Mouse (Mus musculus) limb, embryonic 12.5 days (tissue): ENCODE results near the gene Prm1. TPM values are rescaled to one million over a fixed set of nuclear protein-coding genes. Genes with fewer than 3 reads are reported as not detected.

Source experiments
- ATAC-seq: fragments of 200-750 bp; cut with Nextera tagmentation; 2 replicates; pipeline ENCODE4 v1.8.0; 2017; ENCODE audit warnings: low read depth, moderate TSS enrichment; ENCODE audit not compliant: insufficient number of reproducible peaks, insufficient read depth, low FRiP score, low TSS enrichment
- H3K27ac ChIP-seq: fragments of 300-500 bp; sonication (generic); 2 replicates; pipeline ENCODE4 v1.5.1; 2016; ENCODE audit warnings: mild to moderate bottlenecking, moderate library complexity
- H3K27me3 ChIP-seq: fragments of 300-500 bp; sonication (generic); 2 replicates; pipeline ENCODE4 v1.6.1; 2016; ENCODE audit warnings: mild to moderate bottlenecking, moderate library complexity
- H3K36me3 ChIP-seq: fragments of 300-500 bp; sonication (generic); 2 replicates; pipeline ENCODE4 v1.6.1; 2016; ENCODE audit warnings: mild to moderate bottlenecking, moderate library complexity
- H3K4me1 ChIP-seq: fragments of 300-500 bp; sonication (generic); replicated peaks from 2 replicates; pipeline ENCODE4 v1.6.1; 2016
- H3K4me2 ChIP-seq: fragments of 300-500 bp; sonication (generic); 2 replicates; pipeline ENCODE4 v1.6.1; 2016; ENCODE audit warnings: mild to moderate bottlenecking, moderate library complexity
- H3K4me3 ChIP-seq: fragments of 300-500 bp; sonication (generic); replicated peaks from 2 replicates; pipeline ENCODE4 v1.5.1; 2016; ENCODE audit warnings: mild to moderate bottlenecking
- H3K9ac ChIP-seq: fragments of 300-500 bp; sonication (generic); replicated peaks from 2 replicates; pipeline ENCODE4 v1.6.1; 2016; ENCODE audit warnings: mild to moderate bottlenecking, moderate library complexity
- H3K9me3 ChIP-seq: fragments of 300-500 bp; sonication (generic); 2 replicates; pipeline ENCODE4 v1.6.1; 2016; ENCODE audit warnings: mild to moderate bottlenecking, moderate library complexity
- WGBS: fragments of 180-500 bp; shearing (Covaris S2); methylation state at CpG from one replicate; pipeline ENCODE4 v1.1.7; 2016; 5-methylcytosine and 5-hydroxymethylcytosine counted together
- polyA plus RNA-seq: library from polyadenylated mRNA; unstranded; fragments of >200 nt; fragmentation: Nextera tagmentation; extraction: Ambion mirVana; gene quantifications from 2 replicates; pipeline ENCODE4 v1.2.1, GENCODE M21; 2016

Gene Prm1
- polyA plus RNA-seq, 1 experiment from 2014 or later = 0.51 TPM

- no peaks in the 10 kb centered on the region for H3K9me3 ChIP-seq
- no peak overlapping the region for H3K9ac ChIP-seq
- no peak for ATAC-seq
- H3K27ac ChIP-seq = peak overlapping the region; percentile 35; the same call in 1 of the 2 replicates
- no peak overlapping the region for H3K4me2 ChIP-seq
- WGBS = 42% methylated on average over 9 of the region's 9 CpGs
- peaks cover 2% of the 10 kb centered on the region; the same call in 1 of the 2 replicates for H3K27me3 ChIP-seq
- no peak overlapping the region for H3K4me3 ChIP-seq
- H3K36me3 ChIP-seq = no peaks in the 10 kb centered on the region
- H3K4me1 ChIP-seq = peaks cover 11% of the 10 kb centered on the region
These were observed 36.8 kb downstream of the Prm1 start for GRCm38 (mm10) chr16:10768821-10769220.

DNA sequence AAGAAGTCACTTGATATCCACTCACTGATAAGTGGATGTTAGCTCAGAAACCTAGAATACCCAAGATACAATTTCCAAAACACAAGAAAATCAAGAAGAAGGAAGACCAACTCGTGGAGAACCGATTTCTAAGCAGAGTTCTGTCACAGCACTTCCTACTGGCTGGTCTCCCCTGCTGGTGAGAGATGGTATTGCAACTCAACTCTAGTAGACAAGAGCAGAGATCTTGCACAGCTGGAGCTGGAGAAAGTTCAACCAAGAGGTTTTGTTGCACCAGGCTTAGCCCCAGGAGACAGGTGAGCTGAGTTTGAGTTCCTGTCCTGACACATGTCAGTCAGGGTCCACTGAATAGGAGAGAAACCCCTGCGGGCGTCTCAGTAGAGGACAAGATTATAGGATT is 38.5 kb downstream of the Prm1 start:
- Histone ChIP-seq H3K27ac (no peak overlapping the region), H3K4me3 (no peak overlapping the region), H3K4me2 (no peak overlapping the region), H3K9ac (no peak overlapping the region), H3K27me3 (peaks cover 2% of the 10 kb centered on the region; the same call in 1 of the 2 replicates), H3K4me1 (peaks cover 11% of the 10 kb centered on the region), H3K36me3 (no peaks in the 10 kb centered on the region), H3K9me3 (no peaks in the 10 kb centered on the region)
- no peak for ATAC-seq
- 46% methylated on average over 4 of the region's 4 CpGs for WGBS

- Histone ChIP-seq H3K4me1 (0 out of 2 replicates have a peak, but pooled peaks cover 5% of the 10 kb centered on the region), H3K9me3 (no peaks in the 10 kb centered on the region), H3K9ac (no peak overlapping the region), H3K4me2 (no peak overlapping the region), H3K27ac (no peak overlapping the region), H3K36me3 (no peaks in the 10 kb centered on the region), H3K27me3 (peaks cover under 1% of the 10 kb centered on the region; the same call in 1 of the 2 replicates), H3K4me3 (no peak overlapping the region)
- ATAC-seq = no peak
- WGBS = 77% methylated on average over 2 of the region's 2 CpGs
These were observed 41.3 kb downstream of the Prm1 start for GRCm38 (mm10) chr16:10764323-10764722.

DNA sequence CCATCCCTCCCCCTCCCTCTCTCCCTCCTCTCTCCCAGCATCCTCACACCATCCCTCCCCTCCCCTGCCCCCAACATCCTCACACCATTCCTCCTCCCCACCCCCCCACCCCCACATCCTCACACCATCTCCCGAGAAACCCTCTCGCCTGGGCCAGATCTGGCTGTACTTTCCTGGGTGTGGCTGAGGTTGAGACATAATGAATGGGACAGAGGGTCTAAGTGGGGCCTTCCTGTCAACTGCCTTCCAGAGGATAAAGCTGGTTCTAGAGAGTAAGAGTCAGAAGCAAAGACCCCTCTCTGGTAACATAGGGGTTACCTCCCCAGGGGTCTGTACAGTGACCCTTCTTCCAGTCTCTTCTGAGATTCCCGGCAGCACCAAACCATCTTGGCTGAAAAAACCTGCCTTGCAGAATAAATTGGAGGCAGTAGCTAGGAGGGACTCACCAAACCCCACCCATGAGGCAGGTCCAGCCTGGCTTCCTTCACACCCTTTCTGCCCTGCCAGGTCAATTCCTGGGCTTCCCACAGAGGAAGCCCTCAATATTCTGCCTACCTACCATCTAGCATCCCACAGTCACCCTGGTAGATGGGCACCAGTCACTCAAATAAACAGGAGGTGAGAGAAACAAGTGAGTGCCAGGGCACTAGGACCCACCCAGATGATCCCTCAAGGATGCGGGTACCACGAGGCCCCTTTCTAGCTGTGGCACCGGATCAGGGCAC is 41.9 kb downstream of the Prm1 start:
- 43% methylated on average over 6 of the region's 6 CpGs for WGBS
- Histone ChIP-seq H3K36me3 (no peaks in the 10 kb centered on the region), H3K4me2 (no peak overlapping the region), H3K9me3 (no peaks in the 10 kb centered on the region), H3K27ac (no peak overlapping the region), H3K4me3 (no peak overlapping the region), H3K9ac (no peak overlapping the region), H3K27me3 (no peaks in the 10 kb centered on the region; the same call in 1 of the 2 replicates), H3K4me1 (0 out of 2 replicates have a peak, but pooled peaks cover 5% of the 10 kb centered on the region)
- ATAC-seq = no peak

- Histone ChIP-seq H3K9me3 (no peaks in the 10 kb centered on the region), H3K4me2 (no peak overlapping the region), H3K27ac (no peak overlapping the region), H3K4me1 (0 out of 2 replicates have a peak, but pooled peaks cover 5% of the 10 kb centered on the region), H3K27me3 (no peaks in the 10 kb centered on the region; the same call in 1 of the 2 replicates), H3K4me3 (no peak overlapping the region), H3K9ac (no peak overlapping the region), H3K36me3 (no peaks in the 10 kb centered on the region)
- no peak for ATAC-seq
- 64% methylated on average over 5 of the region's 5 CpGs for WGBS
These were observed 43.0 kb downstream of the Prm1 start for GRCm38 (mm10) chr16:10762569-10763180.

- Histone ChIP-seq H3K9ac (no peak overlapping the region), H3K4me2 (no peak overlapping the region), H3K36me3 (no peaks in the 10 kb centered on the region), H3K27me3 (no peaks in the 10 kb centered on the region; the same call in 1 of the 2 replicates), H3K4me1 (0 out of 2 replicates have a peak, but pooled peaks cover 5% of the 10 kb centered on the region), H3K4me3 (no peak overlapping the region), H3K9me3 (no peaks in the 10 kb centered on the region), H3K27ac (no peak overlapping the region)
- 50% methylated on average over 8 of the region's 8 CpGs for WGBS
- no peak for ATAC-seq
These were observed 44.5 kb downstream of the Prm1 start for GRCm38 (mm10) chr16:10761182-10761581.

DNA sequence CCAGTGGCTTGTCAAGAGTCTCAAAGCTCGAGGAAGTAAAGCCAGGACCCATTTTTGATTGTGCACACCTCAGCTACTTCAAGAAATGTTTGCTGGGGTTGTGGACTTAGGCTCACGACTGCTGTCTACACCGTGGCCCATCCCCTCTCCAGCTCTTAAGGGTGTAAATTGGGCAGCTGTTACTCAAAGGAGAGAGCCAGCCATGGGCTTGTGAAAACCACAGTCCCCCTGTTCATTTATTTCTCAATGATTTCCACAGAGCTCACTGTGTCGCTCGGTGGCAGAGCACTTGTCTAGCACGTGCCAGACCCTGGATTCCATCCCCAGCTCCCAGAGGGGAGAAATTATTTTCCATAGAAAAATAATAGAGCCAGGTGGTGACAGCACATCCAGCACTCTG is 49.5 kb downstream of the Prm1 start:
- ATAC-seq = no peak
- Histone ChIP-seq H3K9me3 (no peaks in the 10 kb centered on the region), H3K4me3 (no peak overlapping the region), H3K4me2 (no peak overlapping the region), H3K36me3 (no peaks in the 10 kb centered on the region), H3K9ac (no peak overlapping the region), H3K4me1 (0 out of 2 replicates have a peak, but pooled peaks cover 2% of the 10 kb centered on the region), H3K27me3 (no peaks in the 10 kb centered on the region), H3K27ac (no peak overlapping the region)
- 72% methylated on average over 5 of the region's 6 CpGs for WGBS

GRCm38 (mm10) chr16:10754521-10755296 is 50.9 kb downstream of the Prm1 start:
- no peaks in the 10 kb centered on the region for H3K9me3 ChIP-seq
- no peaks in the 10 kb centered on the region for H3K36me3 ChIP-seq
- no peak for ATAC-seq
- peaks cover 6% of the 10 kb centered on the region for H3K4me1 ChIP-seq
- WGBS = 90% methylated on average over 3 of the region's 3 CpGs
- no peak overlapping the region for H3K4me2 ChIP-seq
- H3K4me3 ChIP-seq = no peak overlapping the region
- no peak overlapping the region for H3K27ac ChIP-seq
- no peak overlapping the region for H3K9ac ChIP-seq
- H3K27me3 ChIP-seq = no peaks in the 10 kb centered on the region

- WGBS = 53% methylated on average over 7 of the region's 7 CpGs
- no peaks in the 10 kb centered on the region for H3K36me3 ChIP-seq
- ATAC-seq = peak; percentile 43; the same call in 1 of the 2 replicates
- H3K27me3 ChIP-seq = no peaks in the 10 kb centered on the region
- peaks cover 18% of the 10 kb centered on the region for H3K4me1 ChIP-seq
- H3K9ac ChIP-seq = no peak overlapping the region
- H3K4me2 ChIP-seq = no peak overlapping the region
- no peak overlapping the region for H3K27ac ChIP-seq
- H3K4me3 ChIP-seq = no peak overlapping the region
- H3K9me3 ChIP-seq = no peaks in the 10 kb centered on the region
These were observed 55.8 kb downstream of the Prm1 start for GRCm38 (mm10) chr16:10749824-10750223.

DNA sequence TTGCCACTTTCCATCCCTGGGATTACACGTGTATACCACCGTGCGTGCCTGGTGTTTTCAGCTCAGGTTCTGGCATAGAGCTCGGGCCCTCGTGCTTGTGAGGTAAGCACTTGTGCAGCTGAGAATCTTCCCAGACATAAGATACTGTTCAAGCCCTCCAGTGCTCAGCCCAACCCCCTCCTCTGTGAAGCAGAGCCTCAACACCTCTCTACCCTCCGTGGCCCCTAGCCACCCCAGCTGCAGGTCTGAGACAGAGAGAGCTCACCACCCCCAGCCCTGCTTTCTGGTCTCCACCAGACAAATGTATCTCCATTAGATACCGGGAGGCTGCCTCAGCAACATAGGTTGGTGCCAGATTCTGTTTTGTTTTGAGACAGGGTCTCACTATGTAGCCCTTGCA is 56.4 kb downstream of the Prm1 start:
- H3K9me3 ChIP-seq = no peaks in the 10 kb centered on the region
- H3K36me3 ChIP-seq = no peaks in the 10 kb centered on the region
- 67% methylated on average over 7 of the region's 7 CpGs for WGBS
- H3K4me1 ChIP-seq = peaks cover 24% of the 10 kb centered on the region
- ATAC-seq = no peak
- H3K4me3 ChIP-seq = no peak overlapping the region
- H3K4me2 ChIP-seq = no peak overlapping the region
- H3K27ac ChIP-seq = no peak overlapping the region
- H3K27me3 ChIP-seq = no peaks in the 10 kb centered on the region
- H3K9ac ChIP-seq = no peak overlapping the region
